In the genomic region with DNA sequence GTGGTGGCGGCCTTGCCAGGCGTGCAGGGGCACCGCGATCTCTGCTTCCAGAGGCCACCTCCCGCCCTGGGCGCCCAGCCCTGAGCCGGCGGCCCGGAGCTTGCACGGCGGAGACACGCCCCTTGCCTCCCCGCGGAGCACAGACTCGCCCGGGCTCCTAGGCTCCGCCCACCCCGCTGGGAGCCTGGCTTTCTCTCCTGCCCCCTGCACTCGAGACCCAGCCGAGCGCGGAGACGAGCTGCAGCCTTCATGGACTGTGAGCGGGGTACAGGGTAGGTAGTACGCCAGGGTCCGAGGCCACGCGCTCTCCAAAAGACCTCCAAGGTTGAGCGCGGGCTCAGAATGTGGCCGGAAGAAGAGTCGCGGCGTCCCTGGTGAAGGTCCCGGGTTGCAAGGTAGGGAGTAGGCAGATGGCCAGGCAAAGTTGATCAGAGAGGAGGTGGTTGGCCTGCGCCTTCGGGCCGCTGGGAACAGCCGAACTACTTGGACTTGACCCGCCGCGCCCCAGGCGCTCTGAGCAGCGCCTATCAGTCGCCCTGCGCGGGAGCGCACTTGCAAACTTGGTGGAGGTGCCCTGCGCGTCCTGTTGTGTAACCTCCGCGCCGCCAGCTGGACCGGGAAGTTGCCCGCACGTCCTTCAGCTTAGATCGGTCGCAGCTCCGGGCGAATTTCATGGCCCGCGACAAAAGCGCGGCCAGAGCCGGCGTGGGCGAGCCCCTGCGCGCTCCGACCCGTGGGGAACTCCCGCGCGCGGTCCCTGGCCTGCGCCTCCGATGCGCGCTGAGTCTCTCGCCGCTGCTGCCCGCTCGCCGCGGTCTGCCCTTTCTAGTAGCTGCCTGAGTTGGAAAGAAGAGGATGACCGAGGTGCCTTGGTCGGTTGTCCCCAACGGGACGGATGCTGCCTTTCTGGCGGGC, we compare ENCODE assay signal across 8 mouse cellular contexts. TPM values are rescaled to one million over a fixed set of nuclear protein-coding genes. Genes with fewer than 3 reads are reported as not detected.
DNase-seq lines count a peak whose midpoint lies in the region; ATAC-seq lines count a peak whose summit lies in the region.

A gene (plus strand): TSS at position 209 of the 915 bp plus-strand sequence.

- H3K9ac ChIP-seq in hindbrain, embryonic 15.5 days: peak within 1 kb of the TSS; percentile 49

- H3K4me1 ChIP-seq in hindbrain, embryonic 15.5 days (replicated peaks): peaks cover 5% of the 10 kb centered on the region; the same call in 1 of the 2 replicates

- WGBS in hindbrain, embryonic 15.5 days: under 1% methylated on average over 89 of the region's 90 CpGs

- no peaks in the 10 kb centered on the region for H3K36me3 ChIP-seq in hindbrain, embryonic 15.5 days

- no peaks in the 10 kb centered on the region for H3K27me3 ChIP-seq in hindbrain, embryonic 15.5 days

- DNase-seq in cerebellum, postnatal 4 days (ENCODE audit: low spot score in 2 of 2): peak; percentile 27 to 64
- peak; percentile 89 for DNase-seq in gastrocnemius, adult 18-20 months (ENCODE audit: low spot score)
- peak; percentile 44 to 50 for DNase-seq in left cerebral cortex, adult 18-20 months (ENCODE audit: low spot score in 2 of 2)
- DNase-seq in lung, postnatal 4 days: peak; percentile 84 to 88
- DNase-seq in retina, postnatal 1 day: peak; percentile 86
- DNase-seq in thymus, postnatal 4 days: peak; percentile 82

- H3K4me2 ChIP-seq in hindbrain, embryonic 15.5 days: peak within 1 kb of the TSS; percentile 97

- peak; percentile 88 for ATAC-seq in activated CD4-positive, CD25-positive, alpha-beta regulatory T cell, adult 4 months
- peak; percentile 96 for ATAC-seq in hindbrain, embryonic 15.5 days (ENCODE audit: low FRiP score, low read depth)

- H3K27ac ChIP-seq in hindbrain, embryonic 15.5 days (replicated peaks): 0 out of 2 replicates have a peak within 1 kb of the TSS, but pooled peaks have one; percentile 18

- H3K9me3 ChIP-seq in hindbrain, embryonic 15.5 days: no peaks in the 10 kb centered on the region

- peak within 1 kb of the TSS; percentile 64 for H3K4me3 ChIP-seq in hindbrain, embryonic 15.5 days

RNA-seq across cellular contexts. Expression of the gene that starts here (rescaled TPM):
- polyA plus RNA-seq in activated CD4-positive, CD25-positive, alpha-beta regulatory T cell, adult 4 months (2017; shearing (Covaris generic)): under 1 TPM; 0.17 to 0.42 TPM
- 10 to 100 TPM in 1 of 2 experiments, 1 to 10 TPM in 1; 9.4 to 11.4 TPM for total RNA-seq in gastrocnemius, adult 18-20 months (2021)
- polyA plus RNA-seq in hindbrain, embryonic 15.5 days (2015; fragmentation: Nextera tagmentation; extraction: Ambion mirVana): 5.7 and 6.8 TPM in 2 replicates
- 1 to 10 TPM; 3.2 to 3.9 TPM for total RNA-seq in left cerebral cortex, adult 18-20 months (2021)

Comparison
In these comparisons a context has a peak if more than half of its experiments do, and no peak if none do; other contexts are left out.
1. Peak in every context shown above with its lines: DNase-seq, ATAC-seq, H3K4me3 ChIP-seq and H3K27ac ChIP-seq.
2. Peak in ATAC-seq in activated CD4-positive, CD25-positive, alpha-beta regulatory T cell, adult 4 months; RNA of the gene not detected or under 1 TPM.